Mouse (Mus musculus): ENCODE data around the gene Panx3. TPM values are rescaled to one million over a fixed set of nuclear protein-coding genes. Genes with fewer than 3 reads are reported as not detected.
A peak's percentile ranks its signal among the peaks of the same experiment; 100 is the strongest.

The Panx3 gene
- total RNA-seq (2021): under 1 TPM in 1 of 2 experiments, not detected in 1; 0.99 TPM
- long read RNA-seq, experiment 1: 0 reads
- long read RNA-seq, experiment 2: 0 reads

GRCm38 (mm10) chr9:37669115-37669514 lies at the start of gene Panx3:
Panx3 (minus strand) TSS chr9:37669235.
- DNase-seq: peak; percentile 38

GRCm38 (mm10) chr9:37716150-37716549 lies 47.1 kb upstream of the Panx3 start, which contains the start of gene Olfr160:
Olfr160 (minus strand) TSS chr9:37716250.
- no peak for DNase-seq

- DNase-seq: peak; percentile 45
These were observed 21.1 kb upstream of the Panx3 start for GRCm38 (mm10) chr9:37689970-37690686.

GRCm38 (mm10) chr9:37687941-37688303 lies 18.9 kb upstream of the Panx3 start:
- no peak for DNase-seq

GRCm38 (mm10) chr9:37687288-37687940 lies 18.4 kb upstream of the Panx3 start:
- DNase-seq: no peak

- no peak for DNase-seq
These were observed 12.1 kb upstream of the Panx3 start for GRCm38 (mm10) chr9:37681123-37681522.

- DNase-seq: no peak
These were observed 6.3 kb upstream of the Panx3 start for GRCm38 (mm10) chr9:37675287-37675686.

- DNase-seq: no peak
These were observed 1.2 kb upstream of the Panx3 start for GRCm38 (mm10) chr9:37670261-37670660.

GRCm38 (mm10) chr9:37669678-37670077 lies 643 bp upstream of the Panx3 start:
- no peak for DNase-seq

GRCm38 (mm10) chr9:37666045-37666444 lies 3.0 kb downstream of the Panx3 start:
- no peak for DNase-seq

- DNase-seq: no peak
These were observed 4.4 kb downstream of the Panx3 start for GRCm38 (mm10) chr9:37664604-37665003.

- DNase-seq: no peak
These were observed 5.8 kb downstream of the Panx3 start for GRCm38 (mm10) chr9:37663210-37663609.

GRCm38 (mm10) chr9:37659413-37659812 lies 9.6 kb downstream of the Panx3 start:
- no peak for DNase-seq

GRCm38 (mm10) chr9:37656931-37657481 lies 12.0 kb downstream of the Panx3 start, which contains the start of gene Tbrg1:
Tbrg1 (minus strand) TSS chr9:37657312.
- peak; percentile 89 for DNase-seq

- DNase-seq: peak; percentile 21
These were observed 12.6 kb downstream of the Panx3 start for GRCm38 (mm10) chr9:37656439-37656881.

- DNase-seq: no peak
These were observed 13.1 kb downstream of the Panx3 start for GRCm38 (mm10) chr9:37655961-37656360.

- no peak for DNase-seq
These were observed 15.2 kb downstream of the Panx3 start for GRCm38 (mm10) chr9:37653836-37654235.

- no peak for DNase-seq
These were observed 18.4 kb downstream of the Panx3 start for GRCm38 (mm10) chr9:37650639-37651038.

GRCm38 (mm10) chr9:37646246-37646645 lies 22.8 kb downstream of the Panx3 start:
- DNase-seq: peak; percentile 37

- DNase-seq: no peak
These were observed 30.3 kb downstream of the Panx3 start for GRCm38 (mm10) chr9:37638721-37639120.

GRCm38 (mm10) chr9:37636800-37637542 lies 32.1 kb downstream of the Panx3 start:
- DNase-seq: peak; percentile 20

- peak; percentile 72 for DNase-seq
These were observed 32.7 kb downstream of the Panx3 start for GRCm38 (mm10) chr9:37636335-37636734.

Measured in adrenal gland, postnatal 10 days (tissue).